In genomic region chr15:97246911-97247790, GRCm38 (mm10) we compare ENCODE assay signal across 8 mouse cellular contexts. TPM values are rescaled to one million over a fixed set of nuclear protein-coding genes. Genes with fewer than 3 reads are reported as not detected.
DNase-seq lines count a peak whose midpoint lies in the region; ATAC-seq lines count a peak whose summit lies in the region.

Gene Pced1b (plus strand): TSS chr15:97247107.
Gene Amigo2 (minus strand): TSS chr15:97247287.

- peaks cover 19% of the 10 kb centered on the region for H3K4me1 ChIP-seq in hindbrain, embryonic 10.5 days (replicated peaks)

- H3K9me3 ChIP-seq in hindbrain, embryonic 10.5 days = no peaks in the 10 kb centered on the region

- peak; percentile 28 for ATAC-seq in CD4-positive, CD25-positive, alpha-beta regulatory T cell, adult 4 months

- peaks cover 24% of the 10 kb centered on the region for H3K27me3 ChIP-seq in hindbrain, embryonic 10.5 days (ENCODE audit: insufficient read depth, poor library complexity, severe bottlenecking)

- no peaks in the 10 kb centered on the region for H3K36me3 ChIP-seq in hindbrain, embryonic 10.5 days

- peak within 1 kb of the TSS; percentile 97 for H3K27ac ChIP-seq in hindbrain, embryonic 10.5 days

- DNase-seq in adrenal gland, postnatal 4 days (ENCODE audit: low spot score in 2 of 2) = peak; percentile 38 to 40
- peak; percentile 40 for DNase-seq in forelimb bud, embryonic 11.5 days (ENCODE audit: low read depth, low spot score)
- DNase-seq in hindbrain, embryonic 10.5 days (ENCODE audit: low spot score) = peak; percentile 71
- DNase-seq in layer of hippocampus, adult 9-11 months = peak; percentile 19
- peak; percentile 69 for DNase-seq in lung, postnatal 10 days
- peak; percentile 72 for DNase-seq in retina, embryonic 14.5 days (ENCODE audit: low spot score)
- peak; percentile 78 for DNase-seq in thymus, postnatal 4 days

- peak within 1 kb of the TSS; percentile 84 for H3K4me3 ChIP-seq in hindbrain, embryonic 10.5 days

- under 1% methylated on average over 103 of the region's 125 CpGs for WGBS in hindbrain, embryonic 10.5 days

RNA-seq across cellular contexts. Expression of gene Pced1b, which starts in this region (rescaled TPM):
- 10 to 100 TPM; 58.0 to 62.0 TPM for polyA plus RNA-seq in CD4-positive, CD25-positive, alpha-beta regulatory T cell, adult 4 months (2017; shearing (Covaris generic))
- 10 to 100 TPM; 30.5 to 31.6 TPM for total RNA-seq in adrenal gland, postnatal 4 days (2021)
- polyA plus RNA-seq in hindbrain, embryonic 10.5 days (2016; fragmentation: Nextera tagmentation; extraction: Ambion mirVana) = 3.4 and 3.5 TPM in 2 replicates

RNA-seq across cellular contexts. Expression of gene Amigo2, which starts in this region (rescaled TPM):
- 1 to 10 TPM in 1 of 2 experiments, under 1 TPM in 1; 0.77 to 1.8 TPM for polyA plus RNA-seq in CD4-positive, CD25-positive, alpha-beta regulatory T cell, adult 4 months (2017; shearing (Covaris generic))
- total RNA-seq in adrenal gland, postnatal 4 days (2021) = 10 to 100 TPM; 14.9 to 15.2 TPM
- polyA plus RNA-seq in hindbrain, embryonic 10.5 days (2016; fragmentation: Nextera tagmentation; extraction: Ambion mirVana) = 5.0 and 5.9 TPM in 2 replicates

Comparison
In these comparisons a context has a peak if more than half of its experiments do, and no peak if none do; other contexts are left out.
1. Peak in every context shown above with its lines: DNase-seq, ATAC-seq, H3K4me3 ChIP-seq and H3K27ac ChIP-seq.
2. RNA of gene Pced1b (polyA plus RNA-seq): 58.0 to 62.0 TPM in CD4-positive, CD25-positive, alpha-beta regulatory T cell, adult 4 months; 3.4 to 3.5 TPM in hindbrain, embryonic 10.5 days; every median in the first group is over 10 times any median in the second.
3. DNase-seq: peak in every context shown above with its lines; median percentile 78 in thymus, postnatal 4 days; 72 in retina, embryonic 14.5 days; 71 in hindbrain, embryonic 10.5 days; 69 in lung, postnatal 10 days; 40 in forelimb bud, embryonic 11.5 days; 39 in adrenal gland, postnatal 4 days; 19 in layer of hippocampus, adult 9-11 months.